Mouse (Mus musculus) MEL (cell line): ENCODE data around the gene Lrrc49. TPM values are rescaled to one million over a fixed set of nuclear protein-coding genes. Genes with fewer than 3 reads are reported as not detected.

Experiments used
- DNase-seq: peaks from one replicate; pipeline ENCODE4 v3.0.0; 2011; ENCODE audit warnings: low read depth, low spot score
- H3K27ac ChIP-seq: 2 replicates; pipeline ENCODE4 v1.5.1; 2012; ENCODE audit warnings: low read depth, mild to moderate bottlenecking, control low read depth, low read length, moderate library complexity; ENCODE audit not compliant: control insufficient read depth
- H3K27me3 ChIP-seq, 2 experiments: fragments of 150-350 bp in 1 of 2; sonication (generic) in 1 of 2; 2 replicates each; pipeline ENCODE4 v1.6.1; 2012; ENCODE audit warnings: low read length in 2 of 2, mild to moderate bottlenecking in 2 of 2, improper control_type of control experiment in 1 of 2, moderate library complexity in 1 of 2; ENCODE audit not compliant: insufficient read depth in 2 of 2, control insufficient read depth in 1 of 2
- H3K36me3 ChIP-seq, 2 experiments: 2 replicates each; pipeline ENCODE4 v1.6.1; 2012 to 2014; ENCODE audit warnings: low read length in 2 of 2, improper control_type of control experiment in 1 of 2, inconsistent platforms in 1 of 2, mild to moderate bottlenecking in 1 of 2; ENCODE audit not compliant: insufficient read depth in 2 of 2, control insufficient read depth in 1 of 2
- H3K4me1 ChIP-seq, 2 experiments: fragments of 150-350 bp in 1 of 2; sonication (generic) in 1 of 2; 2 replicates each; pipeline ENCODE4 v1.6.1; 2012; ENCODE audit warnings: low read length in 2 of 2, improper control_type of control experiment in 1 of 2, mild to moderate bottlenecking in 1 of 2; ENCODE audit not compliant: insufficient read depth in 2 of 2, control insufficient read depth in 1 of 2
- H3K4me3 ChIP-seq, 2 experiments: fragments of 150-350 bp in 1 of 2; sonication (generic) in 1 of 2; 2 replicates each; pipeline ENCODE4 v1.5.1; 2012; ENCODE audit warnings: low read depth in 2 of 2, low read length in 2 of 2, mild to moderate bottlenecking in 2 of 2, moderate library complexity in 2 of 2, control low read depth in 1 of 2, improper control_type of control experiment in 1 of 2; ENCODE audit not compliant: control insufficient read depth in 1 of 2, insufficient read depth in 1 of 2
- H3K79me2 ChIP-seq: 2 replicates; pipeline ENCODE4 v1.6.1; 2012; ENCODE audit warnings: mild to moderate bottlenecking, low read length, moderate library complexity; ENCODE audit not compliant: control insufficient read depth, poor library complexity, insufficient read depth
- H3K9ac ChIP-seq: 2 replicates; pipeline ENCODE4 v1.6.1; 2012; ENCODE audit warnings: low read depth, mild to moderate bottlenecking, control low read depth, low read length, moderate library complexity; ENCODE audit not compliant: control insufficient read depth, poor library complexity, severe bottlenecking
- H3K9me3 ChIP-seq: fragments of 150-350 bp; sonication (generic); replicated peaks from 2 replicates; pipeline ENCODE4 v1.6.1; 2012; ENCODE audit warnings: mild to moderate bottlenecking, low read length, improper control_type of control experiment, moderate library complexity; ENCODE audit not compliant: insufficient read depth
- CHD2 ChIP-seq: IDR thresholded peaks from 2 replicates; pipeline ENCODE4 v1.6.1; 2011; ENCODE audit warnings: low read length, improper control_type of control experiment
- CTCF ChIP-seq, 3 experiments: IDR thresholded peaks in 2 of 3; conservative IDR thresholded peaks in 1 of 3; 2 replicates each; pipeline ENCODE4 v1.5.1; 2011 to 2012; ENCODE audit warnings: low read length in 3 of 3, low read depth in 2 of 3, mild to moderate bottlenecking in 2 of 3, improper control_type of control experiment in 1 of 3, inconsistent platforms in 1 of 3, mixed read lengths in 1 of 3, moderate library complexity in 1 of 3; ENCODE audit not compliant: control insufficient read depth in 1 of 3, insufficient read depth in 1 of 3, poor library complexity in 1 of 3, severe bottlenecking in 1 of 3
- ELF1 ChIP-seq: IDR thresholded peaks from 2 replicates; pipeline ENCODE4 v1.6.1; 2014; ENCODE audit warnings: low read depth, mild to moderate bottlenecking, inconsistent platforms, low read length, improper control_type of control experiment, moderate library complexity
- GATA1 ChIP-seq: IDR thresholded peaks from 2 replicates; pipeline ENCODE4 v1.6.1; 2011; ENCODE audit warnings: low read depth, low read length, improper control_type of control experiment
- KAT2A ChIP-seq: conservative IDR thresholded peaks from 2 replicates; pipeline ENCODE4 v1.6.1; 2012; ENCODE audit warnings: low read depth, low read length, improper control_type of control experiment, inconsistent platforms
- MAZ ChIP-seq: IDR thresholded peaks from 2 replicates; pipeline ENCODE4 v1.6.1; 2012; ENCODE audit warnings: low read depth, mild to moderate bottlenecking, inconsistent platforms, low read length, improper control_type of control experiment
- MXI1 ChIP-seq: IDR thresholded peaks from 2 replicates; pipeline ENCODE4 v1.6.1; 2011; ENCODE audit warnings: mild to moderate bottlenecking, low read depth, low read length, improper control_type of control experiment
- MYC ChIP-seq: IDR thresholded peaks from 2 replicates; pipeline ENCODE4 v1.6.1; 2011; ENCODE audit warnings: low read depth, mild to moderate bottlenecking, low read length, improper control_type of control experiment, moderate library complexity
- RCOR1 ChIP-seq: IDR thresholded peaks from 2 replicates; pipeline ENCODE4 v1.6.1; 2012; ENCODE audit warnings: low read depth, mild to moderate bottlenecking, inconsistent platforms, low read length, improper control_type of control experiment
- USF1 ChIP-seq: IDR thresholded peaks from 2 replicates; pipeline ENCODE4 v1.6.1; 2014; ENCODE audit warnings: low read depth, mild to moderate bottlenecking, inconsistent platforms, low read length, improper control_type of control experiment, moderate library complexity
- USF2 ChIP-seq, 2 experiments: IDR thresholded peaks; 2 replicates each; pipeline ENCODE4 v1.6.1; 2011 to 2012; ENCODE audit warnings: improper control_type of control experiment in 2 of 2, low read length in 2 of 2, borderline replicate concordance in 1 of 2, inconsistent platforms in 1 of 2, low read depth in 1 of 2, mild to moderate bottlenecking in 1 of 2; ENCODE audit not compliant: insufficient read depth in 1 of 2
- ZC3H11A ChIP-seq: IDR thresholded peaks from 2 replicates; pipeline ENCODE4 v1.6.1; 2012; ENCODE audit warnings: low read depth, mild to moderate bottlenecking, inconsistent platforms, low read length, improper control_type of control experiment
- ZKSCAN1 ChIP-seq: IDR thresholded peaks from 2 replicates; pipeline ENCODE4 v1.6.1; 2012; ENCODE audit warnings: low read depth, mild to moderate bottlenecking, inconsistent platforms, low read length, improper control_type of control experiment, moderate library complexity
- polyA plus RNA-seq, 2 experiments: library from polyadenylated mRNA; stranded (reverse) in 1 of 2; unstranded in 1 of 2; fragments of >175 nt in 1 of 2; fragments of >200 nt in 1 of 2; gene quantifications; 2 replicates each; pipeline versions ENCODE4 v1.2.1 to v1.2.4; 2012; ENCODE audit warnings: low replicate concordance in 2 of 2, low read depth in 1 of 2; ENCODE audit not compliant: insufficient read length in 2 of 2, insufficient read depth in 1 of 2, missing spikeins in 1 of 2
- total RNA-seq: library from RNA; depleted of rRNA; stranded (reverse); fragments of 300-350 nt; gene quantifications from 2 replicates; pipeline ENCODE4 v1.2.3, GENCODE M21; 2012

The Lrrc49 gene
- total and polyA plus RNA-seq, 3 experiments, result 2.7 to 5.5 TPM; not detected in 1

DNA sequence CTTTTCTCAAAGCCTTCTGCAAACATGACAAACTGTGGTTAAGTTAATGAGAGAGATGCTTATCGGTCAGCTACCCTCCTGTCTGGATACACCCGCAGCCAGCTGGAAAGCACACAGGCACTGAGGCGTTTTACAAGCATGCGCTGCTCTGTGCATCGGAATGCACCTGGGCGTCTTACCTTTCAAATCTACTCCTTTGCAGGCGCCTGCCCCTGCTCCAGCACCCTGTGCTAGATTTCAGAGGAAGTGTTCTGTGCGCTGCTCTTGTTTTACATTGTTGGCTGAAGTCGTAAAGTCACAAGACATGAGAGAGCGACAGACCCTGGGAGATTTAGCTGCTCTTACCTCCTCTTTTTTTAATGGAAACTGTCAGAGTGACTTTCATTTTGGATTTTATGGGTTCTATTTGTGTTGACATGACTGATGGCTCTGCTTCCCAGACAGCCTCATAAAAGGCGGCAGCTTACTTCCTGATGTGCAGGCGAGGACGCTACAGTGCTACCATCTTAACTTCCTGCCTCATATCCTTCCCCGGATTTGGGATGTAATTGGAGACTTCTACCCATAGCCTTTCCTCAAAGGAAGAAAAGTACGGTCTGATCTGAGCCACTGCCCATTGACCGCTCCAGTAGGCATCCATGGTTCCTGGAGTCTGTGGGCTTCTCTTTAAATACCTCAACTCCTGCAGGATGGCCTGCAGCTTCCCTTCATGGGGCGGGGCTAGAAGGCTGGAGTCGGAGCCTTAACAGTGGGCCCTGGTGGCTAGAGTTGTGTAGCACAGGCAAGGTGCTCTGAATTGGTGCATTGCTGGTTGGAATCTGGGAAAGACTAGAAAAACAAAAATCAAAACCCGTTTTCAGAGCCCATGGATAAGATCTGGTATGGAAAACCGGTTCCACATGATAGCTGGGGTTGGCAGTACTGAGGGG lies 125.3 kb downstream of the Lrrc49 start:
- TF ChIP-seq RCOR1, result no peak
- TF ChIP-seq ZKSCAN1, result no peak
- no peak for TF ChIP-seq MAZ
- peak in 1 of 3 experiments; percentile 10; a peak in 1 of 6 replicates for TF ChIP-seq CTCF (IDR thresholded peaks at IDR 0.05 in 2 of 3, conservative IDR thresholded peaks at IDR 0.05 in 1 of 3; ENCODE audit: control insufficient read depth in 1 of 3, insufficient read depth in 1 of 3, low read depth in 2 of 3, low read length in 3 of 3, poor library complexity in 1 of 3, severe bottlenecking in 1 of 3)
- no peaks in the 10 kb centered on the region for H3K79me2 ChIP-seq
- DNase-seq, result no peak
- H3K27ac ChIP-seq, result no peak overlapping the region
- H3K9me3 ChIP-seq, result no peaks in the 10 kb centered on the region
- H3K4me1 ChIP-seq, result peaks cover 0 to 5% of the 10 kb centered on the region in 2 experiments; a peak in 1 of 4 replicates
- no peak overlapping the region for H3K9ac ChIP-seq
- no peaks in the 10 kb centered on the region for H3K36me3 ChIP-seq
- H3K4me3 ChIP-seq, result no peak overlapping the region
- no peaks in the 10 kb centered on the region for H3K27me3 ChIP-seq

- Histone ChIP-seq H3K9ac (no peak overlapping the region), H3K36me3 (no peaks in the 10 kb centered on the region), H3K27ac (no peak overlapping the region), H3K4me3 (no peak overlapping the region), H3K9me3 (no peaks in the 10 kb centered on the region), H3K27me3 (no peaks in the 10 kb centered on the region), H3K79me2 (no peaks in the 10 kb centered on the region), H3K4me1 (peaks cover 0 to 5% of the 10 kb centered on the region in 2 experiments; a peak in 1 of 4 replicates)
- DNase-seq, result no peak
- no peak for TF ChIP-seq USF2 (IDR thresholded peaks at IDR 0.05; ENCODE audit: borderline replicate concordance in 1 of 2, insufficient read depth in 1 of 2, low read depth in 1 of 2, low read length in 2 of 2)
- no peak for TF ChIP-seq ZKSCAN1
- no peak for TF ChIP-seq GATA1
Observed at GRCm38 (mm10) chr9:60561641-60562289, 126.2 kb downstream of the Lrrc49 start.

GRCm38 (mm10) chr9:60558507-60558906 lies 129.5 kb downstream of the Lrrc49 start:
- no peaks in the 10 kb centered on the region for H3K9me3 ChIP-seq
- DNase-seq, result no peak
- no peaks in the 10 kb centered on the region for H3K79me2 ChIP-seq
- H3K36me3 ChIP-seq, result no peaks in the 10 kb centered on the region
- no peak overlapping the region for H3K27ac ChIP-seq
- H3K9ac ChIP-seq, result no peak overlapping the region
- TF ChIP-seq CHD2 (no peak), KAT2A (no peak), ZC3H11A (no peak), USF1 (no peak), ELF1 (no peak), MYC (no peak), MXI1 (no peak)
- H3K4me3 ChIP-seq, result no peak overlapping the region
- H3K27me3 ChIP-seq, result peaks cover 4 to 9% of the 10 kb centered on the region in 2 experiments; a peak in 3 of 4 replicates
- H3K4me1 ChIP-seq, result peaks cover 0 to 5% of the 10 kb centered on the region in 2 experiments; a peak in 1 of 4 replicates
